Mouse (Mus musculus): Measurements from ENCODE around the gene Nid2.

DNA sequence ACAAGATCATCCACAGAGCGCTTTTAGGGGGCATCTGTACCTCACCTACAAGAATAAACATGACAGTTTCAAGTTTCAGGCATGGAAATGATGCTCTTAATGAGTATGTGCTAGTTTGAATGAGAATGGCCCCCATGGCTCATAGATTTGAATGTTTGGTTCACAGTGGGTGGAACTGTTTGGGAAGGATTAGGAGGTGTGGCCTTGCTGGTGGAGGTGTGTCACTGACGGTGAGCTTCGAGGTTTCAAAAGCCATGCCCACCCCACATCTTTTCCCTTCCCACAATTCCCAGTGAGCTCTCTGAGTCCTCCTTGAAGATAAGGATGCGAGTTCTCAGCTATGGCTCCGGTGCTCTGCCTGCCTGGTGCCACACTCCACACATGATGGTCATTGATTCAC, 70.6 kb downstream of the Nid2 start:
- no peak for TF ChIP-seq POLR2AphosphoS5 (IDR thresholded peaks at IDR 0.05; ENCODE audit: insufficient replicate concordance, low read depth, low read length)
- no peak for TF ChIP-seq CTCF (IDR thresholded peaks at IDR 0.05; ENCODE audit: low read depth, low read length)
